Mouse (Mus musculus) brain, embryonic 14.5 days (tissue): ENCODE results near the gene Ccl26.

Experiments
- CTCF ChIP-seq: fragments of 200-500 bp; IDR thresholded peaks from 2 replicates; pipeline ENCODE4 v1.5.1; 2012; ENCODE audit warnings: inconsistent platforms, mild to moderate bottlenecking, moderate library complexity, borderline replicate concordance; ENCODE audit not compliant: insufficient read depth, insufficient read length; ENCODE audit errors: extremely low read depth
- POLR2A ChIP-seq: fragments of 200-500 bp; IDR thresholded peaks from 2 replicates; pipeline ENCODE4 v1.6.1; 2012; ENCODE audit warnings: mild to moderate bottlenecking, inconsistent platforms, borderline replicate concordance; ENCODE audit not compliant: poor library complexity, insufficient read depth, insufficient read length, severe bottlenecking; ENCODE audit errors: extremely low read depth

- no peak for TF ChIP-seq POLR2A
- no peak for TF ChIP-seq CTCF
These were observed 19.3 kb downstream of the Ccl26 start for GRCm38 (mm10) chr5:135544032-135544558.
